Mouse (Mus musculus): Measurements from ENCODE around the gene Gm3045.

Gm3045 gene

DNA sequence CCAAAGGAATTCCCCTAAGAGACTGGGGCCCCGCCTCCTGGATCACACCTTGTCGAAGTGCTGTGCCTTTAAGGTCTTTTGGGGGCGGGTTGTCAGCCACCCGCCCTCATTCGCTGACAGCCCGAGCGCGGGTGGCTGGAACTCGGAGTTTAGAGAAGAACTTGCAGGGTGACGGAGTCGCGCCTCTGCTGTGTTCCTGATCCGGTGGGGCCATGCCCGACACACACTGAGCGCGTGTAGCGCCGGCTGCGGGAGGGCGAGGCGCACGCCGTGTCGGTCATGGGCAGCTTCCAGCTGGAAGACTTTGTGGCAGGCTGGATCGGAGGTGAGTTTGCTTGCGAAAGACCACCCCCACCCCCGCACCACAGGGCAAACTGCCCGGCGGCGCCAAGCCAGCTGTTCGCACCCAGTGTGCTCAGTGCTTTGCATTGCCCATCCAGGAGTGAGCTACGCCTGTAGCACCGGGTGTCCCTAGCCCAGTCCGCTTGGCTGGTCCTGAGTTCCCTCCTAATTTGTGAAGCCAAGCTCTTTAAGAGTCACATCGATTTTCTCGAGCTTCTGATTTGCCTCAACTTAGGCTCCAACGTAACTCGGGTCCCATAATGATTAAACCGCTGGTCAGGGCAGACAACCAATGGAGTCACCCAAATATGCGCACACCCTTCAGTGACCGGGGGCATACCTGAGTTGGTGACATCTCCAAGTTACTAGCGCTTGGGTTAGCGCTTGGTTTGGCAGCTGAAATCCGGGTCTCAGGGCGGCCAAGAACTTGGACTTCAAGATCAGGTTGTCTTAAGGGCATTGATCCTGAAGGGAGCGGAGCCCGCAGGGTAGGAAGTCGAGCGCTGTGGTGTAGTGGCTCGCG lies 12.0 kb downstream of the Gm3045 start, which contains the start of gene Slc25a48:
Gene Slc25a48 (plus strand): TSS at position 145 of the 865 bp plus-strand sequence.
- peak; percentile 46 for DNase-seq (ENCODE audit: low spot score)

GRCm38 (mm10) chr13:56443411-56443810 lies 17.0 kb downstream of the Gm3045 start:
- DNase-seq (ENCODE audit: low spot score), result no peak

DNA sequence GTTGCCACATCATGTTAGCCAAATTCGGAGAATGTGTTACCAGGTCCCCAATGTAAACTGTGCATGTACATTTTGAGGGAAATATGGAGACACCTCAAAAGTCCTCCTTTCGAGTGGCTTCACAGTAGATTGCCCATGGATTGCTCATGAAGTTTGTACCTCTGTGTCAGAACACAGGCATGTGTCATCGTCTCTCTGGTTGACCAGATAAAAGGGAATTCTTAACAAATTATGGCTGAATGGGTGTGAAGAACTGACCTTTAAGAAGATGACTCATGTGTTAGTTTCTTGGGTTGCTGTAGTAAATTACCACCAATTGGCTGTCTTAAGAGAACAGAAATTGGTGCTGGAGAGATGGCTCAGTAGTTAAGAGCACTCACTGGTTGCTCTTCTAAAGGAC lies 17.7 kb downstream of the Gm3045 start:
- DNase-seq (ENCODE audit: low spot score), result no peak

DNA sequence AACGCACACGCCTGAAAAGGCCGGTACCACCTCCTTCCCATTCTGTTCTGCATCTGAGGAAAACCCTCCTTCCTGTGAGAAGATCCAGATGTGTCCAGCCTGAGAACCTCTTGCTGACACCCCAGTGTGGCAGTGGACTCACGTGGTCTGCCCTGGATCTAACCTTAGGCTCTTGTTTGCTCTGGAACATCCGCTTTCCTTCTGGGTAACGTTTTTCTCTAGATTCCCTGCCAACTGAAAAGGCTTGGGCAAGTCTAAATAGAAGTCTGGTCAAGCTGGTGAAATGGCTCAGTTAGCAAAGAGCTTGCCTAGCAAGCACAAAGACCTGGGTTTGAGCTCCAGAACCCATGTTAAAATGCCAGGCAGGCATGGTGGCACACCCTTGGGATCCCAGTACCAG lies 18.6 kb downstream of the Gm3045 start:
- DNase-seq (ENCODE audit: low spot score), result no peak

DNA sequence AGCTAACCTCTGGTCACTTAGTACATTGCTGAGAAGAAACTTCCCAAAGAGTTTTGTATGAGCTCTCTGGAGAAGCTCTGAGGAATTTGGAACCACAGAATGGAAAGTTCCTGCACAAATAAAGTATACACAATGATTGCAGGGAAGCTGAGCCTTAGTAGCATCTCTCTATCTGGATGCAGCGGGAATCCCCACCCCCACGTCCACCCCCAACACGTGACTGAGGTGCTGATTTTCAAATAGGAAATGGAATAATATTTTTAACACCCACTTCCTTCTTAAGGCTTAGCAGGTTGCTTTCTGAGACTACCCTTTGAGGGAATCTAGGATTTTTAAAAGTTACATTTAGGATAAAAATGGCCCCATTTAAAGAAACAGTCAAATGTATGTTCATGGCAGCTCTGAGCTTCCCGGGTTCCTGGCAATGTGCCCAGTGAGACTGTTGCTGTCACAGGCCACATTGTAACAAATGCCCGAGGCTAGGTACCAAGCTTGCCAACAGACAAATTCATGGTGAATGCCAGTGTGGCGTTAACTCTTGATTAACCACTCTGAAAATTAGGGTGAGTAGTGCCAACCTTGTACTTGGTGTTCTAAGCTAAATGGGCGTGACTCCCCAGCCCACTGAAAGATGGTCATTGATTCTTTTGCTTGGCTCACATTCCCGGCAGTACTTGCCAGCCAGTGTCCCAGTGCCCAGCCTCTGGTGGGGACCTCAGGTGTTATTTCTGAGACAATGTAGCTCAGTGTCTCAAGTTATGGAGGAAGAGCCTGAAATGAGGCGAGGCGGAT lies 23.0 kb downstream of the Gm3045 start:
- DNase-seq (ENCODE audit: low spot score), result no peak

DNA sequence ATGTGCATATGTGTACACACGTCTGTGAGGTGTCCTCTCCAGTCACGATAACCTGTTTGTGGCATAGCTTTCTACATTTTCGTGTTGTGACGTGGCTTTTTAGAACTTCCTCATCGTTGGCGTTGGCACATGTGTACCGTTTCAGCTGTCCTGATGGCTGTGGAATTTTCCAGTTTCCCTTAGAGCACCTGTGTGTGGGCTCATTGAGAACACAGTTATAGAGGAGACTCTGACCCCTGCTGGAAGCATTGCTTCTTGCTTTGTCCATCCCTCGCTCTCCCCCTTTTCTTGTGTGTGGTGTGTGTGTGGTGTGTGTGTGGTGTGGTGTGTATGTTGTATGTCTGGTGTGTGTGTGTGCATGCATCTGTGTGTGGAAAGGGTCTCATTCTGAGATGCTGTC lies 23.6 kb downstream of the Gm3045 start:
- DNase-seq (ENCODE audit: low spot score), result no peak

GRCm38 (mm10) chr13:56458001-56458400 lies 31.6 kb downstream of the Gm3045 start:
- no peak for DNase-seq (ENCODE audit: low spot score)

- DNase-seq (ENCODE audit: low spot score), result no peak
Observed at GRCm38 (mm10) chr13:56461460-56461859, 35.1 kb downstream of the Gm3045 start.

- DNase-seq (ENCODE audit: low spot score), result no peak
Observed at GRCm38 (mm10) chr13:56462791-56463190, 36.4 kb downstream of the Gm3045 start.

- no peak for DNase-seq (ENCODE audit: low spot score)
Observed at GRCm38 (mm10) chr13:56463261-56463660, 36.9 kb downstream of the Gm3045 start.

DNA sequence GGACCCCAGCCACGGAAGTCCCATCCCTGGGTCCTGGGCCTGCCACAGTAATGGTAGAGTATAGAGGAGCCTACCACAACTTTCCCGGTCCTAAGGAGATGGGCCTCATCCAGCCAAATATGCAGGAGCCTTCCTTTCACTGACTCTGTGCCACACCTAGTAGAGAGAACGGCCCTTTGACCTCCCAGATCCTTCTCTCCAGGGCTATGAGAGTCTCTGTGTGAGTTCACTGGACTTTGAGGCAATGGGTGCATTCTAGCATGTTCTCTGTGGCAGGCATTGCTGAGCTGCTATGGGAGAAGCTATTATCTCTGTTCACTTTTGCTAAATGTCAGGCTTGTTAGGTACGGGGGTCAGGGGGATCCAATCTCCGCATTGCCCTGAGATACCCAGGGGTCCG lies 37.4 kb downstream of the Gm3045 start:
- no peak for DNase-seq (ENCODE audit: low spot score)

DNA sequence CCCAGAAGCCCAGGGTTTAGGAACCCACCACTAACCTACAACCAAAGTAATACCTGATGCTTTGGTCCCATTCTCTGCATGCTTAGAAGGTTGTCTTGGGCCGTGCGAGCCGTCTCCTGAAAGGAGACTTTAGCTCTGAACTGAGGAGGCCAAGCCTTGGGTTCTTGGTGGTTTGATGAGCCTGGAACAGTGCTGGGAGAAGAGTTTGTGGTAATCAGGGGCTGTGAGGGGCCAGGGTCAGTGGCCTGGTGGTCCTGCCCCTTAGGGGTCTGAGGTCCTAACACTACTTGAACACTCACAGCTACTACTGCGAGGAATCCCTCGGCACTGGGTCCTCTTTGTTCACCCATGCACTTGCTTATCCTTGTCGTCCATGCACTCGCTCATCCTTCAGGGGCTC lies 41.4 kb downstream of the Gm3045 start:
- DNase-seq (ENCODE audit: low spot score), result no peak

DNA sequence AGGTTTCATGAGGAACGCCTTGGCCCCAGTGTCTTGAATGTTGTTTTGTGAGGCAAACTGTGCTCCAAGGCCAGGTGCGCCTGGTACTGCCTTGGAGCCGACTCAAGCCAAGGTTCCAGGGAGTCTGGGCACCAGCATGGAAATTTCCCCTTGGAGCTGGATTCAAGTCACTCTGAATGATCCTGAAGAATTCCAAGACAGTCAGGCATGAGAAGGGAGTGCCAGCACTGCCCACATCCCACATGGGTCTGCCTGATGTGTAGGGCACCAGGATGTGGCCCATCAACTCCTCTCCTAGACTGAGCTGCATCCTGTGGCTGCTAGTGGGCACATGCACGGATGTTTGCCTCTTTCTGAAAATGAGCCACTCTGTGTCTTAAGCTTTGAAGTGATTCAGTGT lies 42.1 kb downstream of the Gm3045 start:
- no peak for DNase-seq (ENCODE audit: low spot score)

DNA sequence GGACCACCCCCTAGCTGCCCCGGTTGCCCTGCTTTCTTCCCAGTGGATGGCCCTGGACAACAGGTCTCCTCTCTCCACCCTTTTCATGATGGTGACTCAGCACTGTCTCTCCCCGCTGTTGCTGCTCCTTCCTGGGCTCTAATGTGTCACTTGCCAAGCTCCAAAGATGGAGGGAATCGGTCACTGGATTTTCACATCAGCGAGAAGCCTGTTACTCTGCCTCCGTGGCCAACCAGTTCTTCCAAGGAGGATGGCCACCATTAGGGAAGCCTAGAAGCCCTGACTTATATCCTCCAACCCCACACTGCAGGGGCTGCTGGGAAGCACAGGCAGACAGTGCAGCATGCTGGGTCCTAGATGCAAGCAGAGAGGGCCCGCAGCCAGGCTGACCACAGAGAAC lies 44.8 kb downstream of the Gm3045 start:
- DNase-seq (ENCODE audit: low spot score), result no peak

DNA sequence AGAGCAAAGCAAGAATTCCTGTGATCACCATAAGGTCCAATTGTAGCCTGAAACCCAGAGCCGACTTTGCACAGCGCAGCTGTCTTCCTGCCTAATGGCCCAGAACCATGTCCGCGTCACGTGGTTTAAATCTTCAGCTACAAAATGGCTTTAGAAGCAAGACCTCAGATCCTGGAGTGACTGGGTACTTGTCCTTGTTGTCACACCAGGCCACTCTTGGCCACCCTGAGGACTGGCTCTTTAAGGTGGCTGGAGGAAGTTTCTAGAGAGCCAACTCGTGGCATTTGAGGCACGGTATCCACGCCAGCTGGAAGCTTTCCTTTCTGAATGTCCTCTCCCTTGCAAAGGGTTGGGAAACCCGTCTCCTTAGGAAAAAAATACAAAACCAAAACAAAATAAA lies 45.6 kb downstream of the Gm3045 start:
- DNase-seq (ENCODE audit: low spot score), result no peak

- DNase-seq (ENCODE audit: low spot score), result no peak
Observed at GRCm38 (mm10) chr13:56472661-56473060, 46.3 kb downstream of the Gm3045 start.

DNA sequence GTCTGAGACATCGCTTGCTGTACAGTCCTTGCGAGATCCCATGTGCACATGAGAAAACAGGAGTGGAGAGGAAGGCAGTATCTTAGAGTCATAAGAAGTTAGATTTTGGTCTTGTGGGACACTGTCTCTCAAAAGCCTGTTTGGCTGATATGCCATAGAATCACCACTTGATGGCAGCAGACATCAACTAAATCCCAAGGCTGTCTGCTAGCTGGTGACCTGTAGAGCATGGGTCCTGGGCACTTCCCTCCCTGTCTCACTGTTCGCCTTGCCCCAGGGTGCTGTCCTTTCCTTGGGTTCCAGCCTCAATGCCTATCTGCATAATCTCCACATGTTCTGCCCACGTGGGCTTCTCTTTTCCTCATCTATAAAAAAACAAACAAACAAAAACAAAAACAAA lies 49.0 kb downstream of the Gm3045 start:
- DNase-seq (ENCODE audit: low spot score), result no peak

- DNase-seq (ENCODE audit: low spot score), result no peak
Observed at GRCm38 (mm10) chr13:56476790-56477189, 50.4 kb downstream of the Gm3045 start.

- DNase-seq (ENCODE audit: low spot score), result no peak
Observed at GRCm38 (mm10) chr13:56477271-56477670, 50.9 kb downstream of the Gm3045 start.

DNA sequence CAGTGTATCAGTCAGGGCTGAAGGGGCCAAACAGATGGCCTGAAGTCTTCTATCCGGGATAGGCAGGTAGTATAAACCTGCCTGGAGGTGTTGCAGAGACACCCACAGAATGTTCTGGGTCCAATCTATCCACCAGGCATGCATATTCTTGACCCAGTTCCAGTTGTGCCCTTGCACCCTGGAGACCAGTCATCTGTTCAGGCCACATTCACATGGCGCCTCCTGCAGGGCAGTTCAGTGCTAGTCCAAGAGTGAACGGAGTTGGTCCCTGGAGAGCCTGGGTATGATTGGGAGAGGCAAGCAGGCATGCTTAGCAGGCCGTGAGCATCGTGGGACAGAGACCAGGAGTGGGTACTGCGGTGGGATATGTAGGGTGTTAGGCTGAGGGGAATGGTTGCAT lies 51.6 kb downstream of the Gm3045 start:
- no peak for DNase-seq (ENCODE audit: low spot score)

DNA sequence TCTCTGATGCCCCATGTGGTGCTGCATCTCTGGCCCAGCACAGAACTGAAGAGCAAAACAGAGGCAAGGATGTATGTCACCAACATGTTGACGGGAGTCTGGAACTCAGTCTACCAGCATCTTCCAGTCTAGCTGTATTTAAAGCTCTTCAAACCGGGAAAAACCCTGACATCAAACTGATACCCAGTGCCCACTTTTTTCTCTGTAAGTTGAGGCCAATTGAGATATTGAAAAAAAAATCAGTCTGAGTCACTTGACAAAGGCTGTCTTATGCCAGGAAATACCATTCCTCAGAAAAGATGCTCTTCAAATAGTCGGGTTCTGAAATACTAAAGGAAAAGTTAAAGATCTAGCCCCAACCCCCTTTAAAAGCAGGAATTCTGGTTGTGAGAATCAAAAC lies 55.8 kb downstream of the Gm3045 start, which contains the start of gene Il9:
Gene Il9 (minus strand): TSS at position 101 of the 400 bp plus-strand sequence.
- no peak for DNase-seq (ENCODE audit: low spot score)

Data from ovary, postnatal 36 days (tissue).